In genomic region chr9:114585017-114585345, GRCm38 (mm10) we compare ENCODE assay signal across 9 mouse cellular contexts. TPM values are rescaled to one million over a fixed set of nuclear protein-coding genes. Genes with fewer than 3 reads are reported as not detected.
DNase-seq lines count a peak whose midpoint lies in the region; ATAC-seq and TF ChIP-seq lines count a peak whose summit lies in the region.
"Had no signal": no experiment of that assay in that cellular context is flagged by ENCODE, and none has a peak within 500 bp of the region (broad histone marks: within the 10 kb centered on the region; RNA-seq: fewer than 3 reads in every experiment).

No protein-coding gene starts in this region.

- DNase-seq in hindbrain, embryonic 11.5 days (ENCODE audit: low spot score) = peak; percentile 25
- DNase-seq in 416B (ENCODE audit: low read depth) = peak; percentile 51
- peak; percentile 12 for DNase-seq in adipocyte (ENCODE audit: low spot score)
- DNase-seq in lung, postnatal 0 days (ENCODE audit: low spot score) = peak; percentile 37
- DNase-seq in adrenal gland, adult 18-20 months (ENCODE audit: low spot score in 2 of 2) = no peak
- DNase-seq in frontal cortex, adult 2 months (ENCODE audit: extremely low spot score in 1 of 2, low spot score in 1 of 2) = no peak
- DNase-seq: right cerebral cortex, adult 18-20 months had no signal

- H3K27me3 ChIP-seq in hindbrain, embryonic 11.5 days (ENCODE audit: control insufficient read depth, insufficient read depth, low read length) = no peaks in the 10 kb centered on the region
- H3K27me3 ChIP-seq in hindbrain, embryonic 12.5 days = no peaks in the 10 kb centered on the region
- H3K27me3 ChIP-seq in lung, postnatal 0 days (replicated peaks; ENCODE audit: insufficient read depth, low read length) = no peaks in the 10 kb centered on the region

- no peak overlapping the region for H3K4me2 ChIP-seq in hindbrain, embryonic 11.5 days (replicated peaks; ENCODE audit: low read depth, low read length)
- H3K4me2 ChIP-seq in hindbrain, embryonic 12.5 days (replicated peaks) = no peak overlapping the region
- no peak overlapping the region for H3K4me2 ChIP-seq in lung, postnatal 0 days (replicated peaks; ENCODE audit: low read depth, low read length)

- WGBS in hindbrain, embryonic 11.5 days = 34% methylated on average over 5 of the region's 5 CpGs
- 37% methylated on average over 5 of the region's 5 CpGs for WGBS in hindbrain, embryonic 12.5 days
- 39% methylated on average over 5 of the region's 5 CpGs for WGBS in lung, postnatal 0 days

- H3K4me3 ChIP-seq in hindbrain, embryonic 11.5 days (ENCODE audit: low read depth, low read length) = no peak overlapping the region
- no peak overlapping the region for H3K4me3 ChIP-seq in hindbrain, embryonic 12.5 days
- H3K4me3 ChIP-seq in lung, postnatal 0 days (ENCODE audit: low read depth, low read length) = no peak overlapping the region

- TF ChIP-seq EP300 in lung, postnatal 0 days (IDR thresholded peaks at IDR 0.05) = no peak

- peaks cover 2% of the 10 kb centered on the region; the same call in 1 of the 2 replicates for H3K4me1 ChIP-seq in hindbrain, embryonic 11.5 days (replicated peaks; ENCODE audit: control insufficient read depth, insufficient read depth, low read length)
- H3K4me1 ChIP-seq in hindbrain, embryonic 12.5 days = peaks cover 10% of the 10 kb centered on the region
- no peaks in the 10 kb centered on the region for H3K4me1 ChIP-seq in lung, postnatal 0 days (ENCODE audit: insufficient read depth, low read depth, low read length)

- H3K9ac ChIP-seq in hindbrain, embryonic 11.5 days (ENCODE audit: low read depth, low read length) = no peak overlapping the region
- no peak overlapping the region for H3K9ac ChIP-seq in hindbrain, embryonic 12.5 days
- no peak overlapping the region for H3K9ac ChIP-seq in lung, postnatal 0 days (replicated peaks; ENCODE audit: low read depth)

- no peak overlapping the region for H3K27ac ChIP-seq in hindbrain, embryonic 11.5 days (ENCODE audit: low read depth, low read length)
- no peak overlapping the region for H3K27ac ChIP-seq in hindbrain, embryonic 12.5 days
- peak overlapping the region; percentile 3; the same call in 1 of the 2 replicates for H3K27ac ChIP-seq in lung, postnatal 0 days (ENCODE audit: low read length)

- peak; percentile 47 for TF ChIP-seq CTCF in lung, postnatal 0 days (IDR thresholded peaks at IDR 0.05)

- ATAC-seq in hindbrain, embryonic 11.5 days (ENCODE audit: low FRiP score) = no peak
- ATAC-seq in hindbrain, embryonic 12.5 days (ENCODE audit: low FRiP score) = no peak; the same call in 1 of the 2 replicates
- peak; percentile 14; the same call in 1 of the 2 replicates for ATAC-seq in lung, postnatal 0 days
- no peak for ATAC-seq in megakaryocyte, adult 5-6 weeks (ENCODE audit: poor library complexity, severe bottlenecking)

- no peaks in the 10 kb centered on the region for H3K9me3 ChIP-seq in hindbrain, embryonic 11.5 days (ENCODE audit: control insufficient read depth, low read length)
- no peaks in the 10 kb centered on the region for H3K9me3 ChIP-seq in hindbrain, embryonic 12.5 days (replicated peaks)
- H3K9me3 ChIP-seq in lung, postnatal 0 days (ENCODE audit: low read length) = no peaks in the 10 kb centered on the region

- no peaks in the 10 kb centered on the region for H3K36me3 ChIP-seq in hindbrain, embryonic 11.5 days (ENCODE audit: control insufficient read depth, insufficient read depth, low read length)
- peaks cover 35% of the 10 kb centered on the region for H3K36me3 ChIP-seq in hindbrain, embryonic 12.5 days
- peaks cover 14% of the 10 kb centered on the region; the same call in 1 of the 2 replicates for H3K36me3 ChIP-seq in lung, postnatal 0 days (ENCODE audit: insufficient read depth, low read length)

RNA-seq across cellular contexts. Expression of gene Trim71, which starts 20.8 kb away (rescaled TPM):
- 1.9 and 2.7 TPM in 2 replicates for polyA plus RNA-seq in hindbrain, embryonic 11.5 days (2014; fragmentation: Nextera tagmentation; extraction: Ambion mirVana)
- 1.2 and 1.3 TPM in 2 replicates for polyA plus RNA-seq in hindbrain, embryonic 12.5 days (2016; fragmentation: Nextera tagmentation; extraction: Ambion mirVana)
- 0.30 and 0.32 TPM in 2 replicates for polyA plus RNA-seq in lung, postnatal 0 days (2015; fragmentation: Nextera tagmentation; extraction: Ambion mirVana)
- not detected in 2 replicates for total RNA-seq in megakaryocyte, adult 5-6 weeks (2015)
- total RNA-seq in megakaryocyte, adult 5-6 weeks (2017) = not detected in 2 replicates
- total RNA-seq in adrenal gland, adult 18-20 months (2021) = not detected
- 0.13 and 0.26 TPM in 2 replicates for polyA plus RNA-seq in frontal cortex, adult 2 months (2012; rRNA removed)

RNA-seq across cellular contexts. Expression of gene Cnot10, which starts 55.0 kb away (rescaled TPM):
- polyA plus RNA-seq in hindbrain, embryonic 11.5 days (2014; fragmentation: Nextera tagmentation; extraction: Ambion mirVana) = 60.7 and 64.2 TPM in 2 replicates
- 67.2 and 71.9 TPM in 2 replicates for polyA plus RNA-seq in hindbrain, embryonic 12.5 days (2016; fragmentation: Nextera tagmentation; extraction: Ambion mirVana)
- polyA plus RNA-seq in lung, postnatal 0 days (2015; fragmentation: Nextera tagmentation; extraction: Ambion mirVana) = 30.8 and 34.1 TPM in 2 replicates
- 14.3 and 14.7 TPM in 2 replicates for total RNA-seq in megakaryocyte, adult 5-6 weeks (2015)
- total RNA-seq in megakaryocyte, adult 5-6 weeks (2017) = 26.8 and 33.3 TPM in 2 replicates
- total RNA-seq in adrenal gland, adult 18-20 months (2021) = 10 to 100 TPM; 28.7 to 34.2 TPM
- 78.8 and 83.4 TPM in 2 replicates for polyA plus RNA-seq in frontal cortex, adult 2 months (2012; rRNA removed)

Comparison
In these comparisons a context has a peak if more than half of its experiments do, and no peak if none do; other contexts are left out.
1. DNase-seq: peak in hindbrain, embryonic 11.5 days (single experiment), 416B (single experiment), adipocyte (single experiment) and lung, postnatal 0 days (single experiment); none in adrenal gland, adult 18-20 months (0 of 2) and frontal cortex, adult 2 months (0 of 2).